Mouse (Mus musculus) ES-Bruce4 (cell line): ENCODE results near the gene Ctdspl.

Experiments
- CTCF ChIP-seq: IDR thresholded peaks from one replicate; pipeline ENCODE4 v1.8.1; 2011; ENCODE audit warnings: low read depth, low read length
- EP300 ChIP-seq: IDR thresholded peaks from 2 replicates; pipeline ENCODE4 v1.6.1; 2011; ENCODE audit warnings: low read depth, low read length; ENCODE audit not compliant: insufficient read depth
- POLR2A ChIP-seq: IDR thresholded peaks from one replicate; pipeline ENCODE4 v1.8.1; 2011; ENCODE audit warnings: low read length; ENCODE audit not compliant: insufficient read depth

GRCm38 (mm10) chr9:119075685-119076084, 149.4 kb downstream of the Ctdspl start:
- no peak for TF ChIP-seq POLR2A
- no peak for TF ChIP-seq CTCF
- 0 out of 2 replicates have a peak, but pooled peaks have one; percentile 1 for TF ChIP-seq EP300
